Mouse (Mus musculus) testis, postnatal 14 days (tissue): ENCODE measurements around the gene Atg9a.
A peak's percentile ranks its signal among the peaks of the same experiment; 100 is the strongest.

Experiments
- DNase-seq: peaks from one replicate; pipeline ENCODE4 v3.0.0; 2021; ENCODE audit warnings: low spot score

Atg9a gene

DNA sequence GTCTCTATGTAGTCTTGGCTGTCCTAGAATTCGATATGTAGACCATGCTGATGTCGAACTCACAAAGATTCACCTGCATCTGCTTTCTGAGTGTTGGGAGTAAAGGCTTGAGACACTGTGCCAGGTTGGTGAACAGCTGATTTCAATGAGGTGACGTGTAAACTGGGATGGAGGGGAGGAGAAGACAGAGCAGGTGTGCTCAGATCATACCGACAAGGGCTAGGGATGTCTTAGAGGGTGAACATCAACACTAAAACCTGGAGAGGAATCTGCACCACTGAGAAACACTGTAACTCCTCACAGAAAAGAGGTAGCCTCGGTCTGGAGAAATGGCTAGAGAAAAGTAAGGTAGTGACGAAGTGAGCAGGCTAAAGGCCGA lies 23.9 kb downstream of the Atg9a start:
- DNase-seq = no peak

GRCm38 (mm10) chr1:75160256-75160617 lies 31.8 kb downstream of the Atg9a start:
- DNase-seq = no peak

GRCm38 (mm10) chr1:75159540-75160255 lies 32.3 kb downstream of the Atg9a start:
- DNase-seq = no peak

GRCm38 (mm10) chr1:75158990-75159389 lies 33.0 kb downstream of the Atg9a start:
- DNase-seq = no peak

GRCm38 (mm10) chr1:75155837-75156236 lies 36.2 kb downstream of the Atg9a start:
- DNase-seq = no peak

GRCm38 (mm10) chr1:75148727-75149126 lies 43.3 kb downstream of the Atg9a start:
- no peak for DNase-seq

DNA sequence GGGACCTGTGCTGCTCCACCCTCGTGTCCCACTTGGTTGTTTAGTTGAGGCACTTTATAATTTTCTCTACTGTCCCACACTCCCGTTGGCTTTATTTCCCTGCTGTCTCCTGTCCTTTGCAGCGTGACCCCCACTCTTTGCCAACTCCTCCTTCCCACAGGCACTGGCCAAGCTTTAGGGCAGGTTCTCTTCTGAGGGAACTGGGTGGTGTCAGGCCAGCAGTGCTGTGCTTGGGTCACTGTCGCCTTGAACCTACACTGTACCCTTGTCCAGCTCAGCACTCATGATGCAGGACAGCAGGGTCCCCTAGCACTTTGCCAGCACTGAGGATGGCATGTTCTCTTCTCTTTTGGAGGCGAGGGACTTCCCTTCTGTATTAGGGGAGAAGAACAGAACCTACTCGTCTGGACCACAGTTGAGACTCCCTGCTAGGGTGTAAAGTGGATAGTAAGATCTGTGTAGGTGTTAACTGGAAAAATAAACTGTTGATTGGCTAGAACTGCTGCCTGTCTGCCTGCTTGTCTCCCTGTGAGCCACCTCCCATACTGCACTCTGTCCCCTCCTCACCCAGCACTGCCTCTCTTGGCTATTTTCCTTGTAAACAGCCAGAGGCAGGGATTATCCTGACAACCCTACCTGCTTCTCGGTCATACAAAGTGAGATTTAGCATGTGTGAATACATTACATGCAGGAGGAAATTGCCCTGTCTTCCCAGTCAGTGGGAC lies 44.4 kb downstream of the Atg9a start:
- DNase-seq = no peak

GRCm38 (mm10) chr1:75145589-75145988 lies 46.4 kb downstream of the Atg9a start:
- no peak for DNase-seq

DNA sequence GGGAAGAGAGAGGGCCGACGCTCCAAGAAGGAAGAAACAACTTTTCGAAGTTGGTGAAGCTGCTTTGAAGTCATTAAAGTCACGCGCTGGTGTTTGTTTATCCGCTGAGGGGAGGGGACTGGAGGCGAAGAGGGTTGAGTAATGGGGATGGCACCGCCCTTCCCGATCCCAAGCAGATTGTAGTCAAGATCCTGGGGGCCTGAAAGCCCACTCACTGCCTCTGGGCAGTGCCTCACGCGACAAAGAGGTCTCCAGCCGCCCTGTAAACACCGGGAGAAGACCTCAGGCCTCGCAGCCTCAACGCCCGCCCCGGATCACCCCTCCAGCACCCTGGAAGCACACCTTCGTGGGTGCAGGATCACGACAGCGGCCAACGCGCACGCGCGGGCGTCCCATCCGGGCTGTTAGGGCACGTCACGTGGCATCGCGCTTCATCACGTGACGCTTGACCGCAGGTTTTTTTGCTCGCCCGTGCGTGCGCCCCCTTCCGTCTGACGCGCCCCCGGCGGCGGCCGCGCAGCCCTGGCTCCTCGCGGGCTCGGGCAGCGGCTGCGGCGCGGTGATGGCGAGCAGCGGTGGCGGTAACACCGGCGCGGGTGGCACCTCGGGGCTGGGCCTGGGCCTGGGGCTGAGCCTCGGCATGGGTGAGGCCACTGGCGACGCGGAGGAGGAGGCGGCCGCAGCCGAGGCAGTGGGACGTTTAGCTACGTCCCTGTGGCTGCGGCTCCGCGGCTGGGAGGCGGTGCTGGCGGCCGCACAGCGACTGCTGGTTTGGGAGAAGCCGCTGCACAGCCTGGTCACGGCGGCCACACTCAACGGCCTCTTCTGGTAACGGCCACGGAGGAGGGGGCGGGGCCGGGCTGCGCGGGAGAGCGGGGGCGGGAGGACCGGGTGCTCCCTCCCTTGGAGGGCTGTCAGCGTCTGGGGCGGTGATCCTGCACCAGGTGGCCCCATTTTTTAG lies 49.4 kb downstream of the Atg9a start, which contains the start of the genes Cnppd1 and Retreg2:
Cnppd1 (minus strand) TSS at position 411 of the 961 bp plus-strand sequence.
Retreg2 (plus strand) TSS at position 478 of the 961 bp plus-strand sequence.
- peak; percentile 95 for DNase-seq

GRCm38 (mm10) chr1:75141486-75142190 lies 50.4 kb downstream of the Atg9a start:
- peak; percentile 65 for DNase-seq

DNA sequence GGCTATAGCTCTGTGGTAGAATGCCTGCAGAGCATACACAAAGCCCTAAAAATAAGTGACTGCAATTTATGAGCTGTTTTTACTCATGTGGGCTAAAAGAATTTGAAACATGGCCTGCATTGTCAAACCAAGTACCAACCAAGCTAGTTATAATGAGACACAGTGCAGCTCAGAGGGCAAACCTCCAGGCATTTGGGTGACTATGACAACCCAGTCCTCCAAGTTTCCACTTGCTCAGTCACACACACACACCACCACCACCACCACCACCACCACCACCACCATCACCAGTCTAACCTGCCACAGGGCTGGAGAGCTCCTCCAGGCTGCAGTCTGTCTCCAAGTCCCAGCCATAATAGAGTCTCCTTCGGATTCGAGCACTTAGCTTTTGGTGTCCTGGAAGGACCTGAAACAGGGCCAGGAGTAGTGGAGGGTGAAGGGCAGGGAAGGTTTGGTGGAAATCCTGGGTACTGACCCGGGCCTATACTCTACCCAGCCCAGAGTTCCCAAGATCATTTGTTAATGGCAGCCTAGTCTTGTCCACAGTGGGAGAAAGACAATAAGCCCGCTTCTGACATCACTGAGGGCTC lies 51.3 kb downstream of the Atg9a start:
- no peak for DNase-seq

GRCm38 (mm10) chr1:75138448-75138847 lies 53.5 kb downstream of the Atg9a start:
- no peak for DNase-seq

GRCm38 (mm10) chr1:75136730-75137129 lies 55.3 kb downstream of the Atg9a start:
- no peak for DNase-seq

GRCm38 (mm10) chr1:75136293-75136692 lies 55.7 kb downstream of the Atg9a start:
- DNase-seq = no peak

GRCm38 (mm10) chr1:75133421-75134207 lies 58.4 kb downstream of the Atg9a start, which contains the start of gene Slc23a3:
Gene Slc23a3, minus strand, starts transcription at chr1:75133890.
- DNase-seq = no peak
